Mouse (Mus musculus) urinary bladder, postnatal 14 days (tissue): Measurements from ENCODE around the gene Htr2a.

Source experiments
- DNase-seq: peaks from one replicate; pipeline ENCODE4 v3.0.0; 2021; ENCODE audit warnings: low spot score

The Htr2a gene

DNA sequence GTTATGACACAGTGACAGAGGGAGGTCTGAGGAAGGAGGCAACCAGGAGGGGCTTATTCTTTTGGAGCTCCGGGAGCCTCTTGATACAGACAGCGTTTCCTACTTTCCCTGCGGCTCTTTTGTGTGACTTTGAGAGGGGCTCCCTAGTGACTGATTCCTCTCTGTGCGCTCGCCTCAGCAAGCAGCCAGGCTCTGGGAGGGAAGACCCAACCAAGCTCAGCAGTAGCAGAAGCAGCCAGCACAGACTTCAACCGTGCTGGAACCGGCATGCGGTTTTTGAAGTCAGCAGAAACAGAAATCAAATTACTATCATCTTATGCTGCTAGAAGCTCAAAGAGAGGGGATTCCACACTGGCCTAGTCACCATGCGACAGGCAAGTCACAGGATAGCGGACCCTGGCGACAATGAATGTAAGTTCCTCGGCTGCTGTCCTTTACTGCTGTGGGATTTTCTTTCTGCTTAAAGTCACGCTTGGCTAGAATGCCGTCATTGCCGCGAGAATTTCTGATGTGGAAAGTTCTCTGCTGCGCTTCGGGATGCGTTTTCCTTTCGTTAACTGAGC lies at the start of gene Htr2a:
Htr2a (plus strand) TSS at position 22 of the 563 bp plus-strand sequence.
- DNase-seq, result no peak

DNA sequence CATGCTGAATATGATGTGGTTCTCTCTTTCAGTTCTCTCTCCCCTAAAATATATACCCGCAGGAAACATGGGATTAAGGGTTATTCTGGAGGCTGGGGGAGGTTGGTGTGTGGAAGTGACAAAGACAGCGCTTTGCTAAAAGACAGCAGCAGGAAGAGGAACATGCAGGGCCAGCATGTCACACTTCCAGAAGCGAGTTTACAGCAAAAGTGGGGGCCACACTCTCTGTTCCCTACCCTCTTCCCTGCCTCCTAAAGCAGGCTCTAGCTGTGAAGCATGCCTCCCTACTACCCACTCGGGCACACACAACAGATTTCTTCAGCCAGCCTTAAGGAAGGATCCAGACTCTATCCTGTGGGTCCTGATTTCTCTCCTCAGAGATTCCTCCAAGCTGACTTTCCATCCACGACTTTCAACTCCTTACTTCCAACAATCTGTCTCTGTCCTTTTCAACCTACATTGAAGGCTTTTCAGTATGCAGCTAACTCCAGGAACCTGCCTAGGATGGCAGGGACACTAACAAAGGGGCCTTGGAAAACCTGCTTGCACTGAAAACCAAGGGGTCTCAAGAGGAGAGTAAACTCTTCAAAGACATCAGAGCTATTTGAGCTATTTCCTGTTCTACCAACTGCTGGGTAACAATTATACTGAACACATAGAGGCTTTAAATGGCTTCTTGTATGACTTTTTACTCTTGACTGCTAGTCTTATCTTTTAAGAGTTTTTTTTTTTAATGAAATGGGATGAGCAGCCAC lies 39.1 kb upstream of the Htr2a start:
- no peak for DNase-seq

DNA sequence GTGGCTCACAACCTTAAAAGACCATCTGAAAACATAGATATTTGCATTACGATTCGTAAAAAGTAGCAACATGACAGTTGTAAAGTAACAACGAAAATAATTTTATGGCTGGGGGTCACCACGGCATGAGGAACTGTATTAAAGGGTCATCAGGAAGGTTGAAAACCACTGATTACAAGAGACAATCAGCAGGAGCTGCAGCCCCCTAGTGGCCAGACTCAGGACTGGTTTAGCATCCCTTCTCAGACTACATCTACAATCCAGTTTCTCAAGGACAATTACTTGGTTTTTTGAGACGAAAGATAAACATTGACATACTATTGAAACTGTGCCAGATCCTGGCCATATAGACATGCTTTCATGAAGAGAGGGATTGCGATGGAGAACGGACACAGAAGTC lies 38.1 kb upstream of the Htr2a start:
- peak; percentile 58 for DNase-seq

DNA sequence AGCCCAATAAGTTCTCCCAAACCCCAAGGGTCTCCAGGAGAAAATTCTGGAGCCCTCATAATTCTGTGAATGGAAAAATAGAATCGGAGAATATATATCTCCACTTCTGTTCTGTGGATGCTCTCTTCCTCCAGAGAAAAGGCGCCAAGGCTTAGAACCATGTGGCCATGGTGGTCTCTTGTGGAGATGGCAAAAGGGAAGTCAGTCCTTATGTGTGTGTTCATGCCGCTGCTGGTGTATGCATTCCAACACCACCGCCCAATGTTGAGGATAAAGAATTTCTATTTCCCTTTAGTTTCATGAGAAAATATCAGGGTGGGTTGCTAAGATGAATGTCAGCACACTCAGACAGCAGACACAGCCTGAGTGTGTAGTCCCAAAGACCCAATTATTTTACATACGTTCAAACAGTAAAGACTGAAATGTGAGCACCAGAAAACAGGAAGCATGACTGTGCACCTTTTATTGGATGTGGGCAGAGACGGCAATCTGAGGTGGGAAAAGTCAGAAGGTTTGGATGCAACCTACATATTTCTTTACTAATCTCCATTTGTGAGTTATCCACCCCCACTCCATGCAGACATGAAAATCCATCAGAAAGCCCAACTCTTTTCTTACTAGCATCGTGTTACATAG lies 37.4 kb upstream of the Htr2a start:
- no peak for DNase-seq

DNA sequence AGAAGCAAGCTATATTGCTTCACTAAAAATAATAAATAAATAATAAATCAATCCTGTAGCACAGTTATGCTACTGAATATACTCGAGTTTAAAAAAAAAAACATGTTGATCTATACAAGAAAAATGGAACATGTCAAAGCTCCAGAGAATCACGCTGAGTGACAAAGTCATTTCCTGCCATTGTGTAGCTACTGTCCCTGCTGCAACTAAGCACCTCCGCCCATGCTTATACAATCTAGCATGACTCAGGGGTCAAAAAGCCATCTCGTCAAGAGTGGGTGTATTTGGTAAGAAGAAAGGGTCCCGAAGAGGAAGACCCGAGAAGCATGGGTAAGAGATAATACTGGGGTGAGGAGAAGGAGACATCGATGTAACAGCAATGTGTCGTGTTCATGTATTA lies 29.3 kb upstream of the Htr2a start:
- DNase-seq, result no peak

DNA sequence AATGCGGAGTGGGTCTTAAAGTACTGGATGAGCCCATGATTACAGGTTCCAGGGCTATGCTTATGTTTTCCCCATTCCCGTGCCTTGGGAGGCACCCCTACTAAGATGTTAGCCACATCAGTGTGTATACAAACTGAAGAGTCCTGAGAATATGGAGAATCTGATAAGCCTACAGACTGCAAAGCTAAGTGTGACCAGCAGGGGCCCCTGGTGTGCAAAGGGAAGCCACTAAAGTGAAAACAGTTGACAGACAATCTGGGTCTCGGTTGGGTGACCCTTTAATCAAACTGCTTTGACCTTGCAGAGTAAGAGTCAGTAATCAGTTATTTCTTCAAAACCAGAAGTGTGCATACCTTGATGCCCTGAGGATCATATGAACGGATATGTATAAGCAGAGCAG lies 21.8 kb upstream of the Htr2a start:
- DNase-seq, result no peak

DNA sequence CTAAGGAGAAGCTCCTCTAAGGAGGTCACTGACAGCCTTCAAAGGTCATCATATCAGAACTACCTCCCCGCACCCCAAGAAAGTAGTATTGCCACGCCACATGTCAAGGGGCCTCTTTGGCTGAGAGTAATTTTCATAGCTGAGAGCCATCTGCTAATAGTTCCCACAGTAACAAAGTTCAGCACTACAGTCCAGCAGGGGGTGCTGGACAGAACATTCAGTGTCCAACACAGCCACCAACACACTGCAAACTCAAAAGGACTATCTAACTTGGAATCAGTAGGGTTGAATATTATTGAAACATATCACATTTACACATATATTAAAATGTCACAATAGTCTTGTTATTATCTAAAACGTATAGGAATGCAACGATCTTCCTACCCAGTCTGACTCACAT lies 2.6 kb upstream of the Htr2a start:
- no peak for DNase-seq

DNA sequence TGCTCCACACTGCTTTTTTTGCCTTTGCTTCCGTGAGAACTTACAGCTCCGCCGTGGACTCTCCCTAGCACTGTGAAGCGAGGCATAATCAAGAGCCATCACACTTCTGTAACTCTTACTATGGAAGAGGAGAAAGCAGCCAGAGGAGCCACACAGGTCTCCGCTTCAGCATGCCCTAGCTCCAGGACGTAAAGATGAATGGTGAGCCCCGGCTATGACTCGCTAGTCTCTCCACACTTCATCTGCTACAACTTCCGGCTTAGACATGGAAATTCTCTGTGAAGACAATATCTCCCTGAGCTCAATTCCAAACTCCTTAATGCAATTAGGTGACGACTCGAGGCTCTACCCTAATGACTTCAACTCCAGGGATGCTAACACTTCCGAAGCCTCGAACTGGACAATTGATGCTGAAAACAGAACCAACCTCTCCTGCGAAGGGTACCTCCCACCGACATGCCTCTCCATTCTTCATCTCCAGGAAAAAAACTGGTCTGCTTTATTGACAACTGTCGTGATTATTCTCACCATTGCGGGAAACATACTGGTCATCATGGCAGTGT lies 1.1 kb downstream of the Htr2a start:
- no peak for DNase-seq

DNA sequence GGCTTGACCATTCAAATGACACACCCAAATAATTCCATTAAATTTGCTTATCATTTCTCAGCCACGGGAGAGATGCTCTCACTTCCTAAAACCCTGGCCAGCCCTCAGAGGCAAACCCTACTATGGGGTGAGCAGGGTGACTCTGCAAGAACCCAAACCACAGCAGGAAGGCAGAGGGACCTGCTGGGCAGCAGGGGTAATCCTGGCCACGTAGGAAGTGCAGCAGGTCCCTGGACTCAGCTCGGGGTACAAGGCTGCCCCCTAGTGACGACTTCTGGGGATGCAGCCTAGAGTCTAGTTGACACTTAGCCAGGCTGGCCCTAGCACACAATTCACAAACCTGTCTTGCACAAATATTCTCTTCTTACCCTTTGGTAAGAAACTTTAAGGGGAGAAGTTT lies 2.7 kb downstream of the Htr2a start:
- DNase-seq, result peak; percentile 84

DNA sequence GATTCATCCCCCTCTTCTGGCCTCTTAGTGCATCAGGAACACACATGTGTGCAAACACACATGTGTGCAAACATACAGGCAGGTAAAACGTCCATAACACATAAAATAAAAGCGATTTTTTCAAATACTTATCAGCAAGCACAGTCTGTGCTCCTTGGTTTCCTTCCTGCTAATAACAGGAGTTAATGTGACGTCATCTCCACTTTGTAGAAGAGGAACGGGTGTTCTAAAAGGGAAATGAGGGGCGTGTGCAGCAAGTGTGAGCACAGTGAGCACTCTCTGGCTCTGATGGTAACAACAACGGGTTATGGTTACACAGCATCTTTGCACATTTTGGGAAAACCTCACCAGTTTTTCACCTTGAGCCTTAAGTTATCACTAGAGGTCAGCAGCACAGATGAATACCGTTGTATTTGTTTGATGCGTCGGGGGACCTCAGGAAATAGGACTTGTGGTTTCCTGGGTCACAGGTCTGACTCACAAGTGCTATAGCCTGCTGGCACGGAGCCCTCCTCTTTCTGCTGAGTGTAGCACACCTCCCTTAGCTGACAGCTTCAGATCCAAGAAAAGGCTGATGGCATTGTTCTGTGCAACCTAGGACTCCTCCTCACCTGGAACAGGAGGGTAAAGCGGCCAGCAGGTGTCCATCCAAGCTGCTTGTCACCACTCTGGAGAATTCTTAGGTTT lies 5.6 kb downstream of the Htr2a start:
- DNase-seq, result no peak

DNA sequence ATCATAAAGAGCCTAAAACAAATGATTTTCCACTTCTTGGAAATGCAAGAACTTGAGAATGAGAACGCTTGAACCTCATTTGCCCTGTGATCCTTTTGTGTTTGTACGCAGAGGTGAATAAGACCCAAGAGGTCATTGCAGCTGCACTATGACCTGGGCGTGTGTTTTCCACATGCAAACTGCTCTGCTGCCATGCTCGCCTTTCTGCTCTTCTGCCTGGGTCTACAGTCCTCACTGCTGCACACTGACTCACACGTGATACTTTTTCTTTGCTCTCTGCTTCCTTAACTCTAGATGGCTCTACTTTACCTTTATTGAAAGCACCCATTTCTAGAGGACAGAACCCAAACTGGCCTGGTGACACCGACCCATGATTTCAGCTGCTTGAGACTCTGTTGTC lies 9.4 kb downstream of the Htr2a start:
- no peak for DNase-seq

DNA sequence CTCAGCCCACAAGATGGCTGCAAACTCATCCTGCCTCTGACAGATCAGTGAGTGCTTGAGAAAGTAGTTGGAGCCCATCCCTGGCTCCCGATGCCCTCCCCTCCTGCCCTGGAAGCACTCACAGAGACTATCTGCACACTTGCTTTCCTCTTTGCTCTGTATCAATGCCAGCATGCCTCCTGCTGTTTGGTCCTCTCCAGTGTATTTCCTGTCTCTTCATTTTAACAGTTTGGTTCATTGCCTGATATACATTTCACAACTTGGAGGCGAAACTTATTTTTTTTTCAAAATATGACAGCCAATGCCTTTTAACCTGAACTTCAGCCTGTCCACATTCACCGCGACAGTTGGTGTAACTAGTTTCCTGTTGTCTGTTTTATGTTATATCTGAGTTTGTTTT lies 11.0 kb downstream of the Htr2a start:
- no peak for DNase-seq

DNA sequence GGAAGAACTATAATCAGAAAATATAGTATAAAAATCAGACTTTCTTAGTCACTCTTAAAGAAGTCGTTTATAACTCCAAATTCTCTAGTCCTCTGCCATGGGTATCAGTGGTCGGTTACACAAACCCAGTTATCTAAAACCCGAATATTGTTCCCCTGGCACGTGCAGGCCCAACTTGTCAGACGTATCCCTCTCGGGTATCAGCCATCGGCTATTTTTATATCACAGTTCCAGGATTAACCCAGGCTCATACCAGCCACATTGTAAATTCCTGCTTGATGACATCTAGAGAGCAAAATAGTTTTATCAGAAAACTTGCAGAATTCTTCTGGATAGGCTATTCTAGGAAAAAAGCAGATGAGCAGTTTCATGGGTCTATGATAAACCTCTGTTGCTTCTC lies 16.6 kb downstream of the Htr2a start:
- DNase-seq, result no peak

DNA sequence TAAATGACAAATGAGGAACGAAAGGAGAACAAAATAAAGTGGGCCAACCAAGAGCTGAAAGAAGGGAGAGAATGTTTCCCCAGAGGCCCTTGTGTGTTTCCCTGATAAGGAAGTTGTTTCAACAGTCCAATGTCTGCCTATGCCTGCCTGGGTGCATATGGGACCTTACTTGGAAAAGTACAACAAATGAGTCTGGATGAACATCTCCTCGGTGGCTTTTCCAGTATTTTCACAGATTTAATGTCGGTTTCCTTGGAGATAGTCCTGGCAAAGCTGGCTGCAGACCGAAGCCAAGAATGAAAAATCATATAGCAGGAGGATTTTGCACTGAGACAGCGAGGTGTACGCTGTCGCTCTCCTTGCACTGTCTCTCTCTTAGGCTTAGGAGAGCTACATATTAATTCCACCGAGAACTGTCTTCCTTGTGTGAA lies 18.8 kb downstream of the Htr2a start:
- no peak for DNase-seq

DNA sequence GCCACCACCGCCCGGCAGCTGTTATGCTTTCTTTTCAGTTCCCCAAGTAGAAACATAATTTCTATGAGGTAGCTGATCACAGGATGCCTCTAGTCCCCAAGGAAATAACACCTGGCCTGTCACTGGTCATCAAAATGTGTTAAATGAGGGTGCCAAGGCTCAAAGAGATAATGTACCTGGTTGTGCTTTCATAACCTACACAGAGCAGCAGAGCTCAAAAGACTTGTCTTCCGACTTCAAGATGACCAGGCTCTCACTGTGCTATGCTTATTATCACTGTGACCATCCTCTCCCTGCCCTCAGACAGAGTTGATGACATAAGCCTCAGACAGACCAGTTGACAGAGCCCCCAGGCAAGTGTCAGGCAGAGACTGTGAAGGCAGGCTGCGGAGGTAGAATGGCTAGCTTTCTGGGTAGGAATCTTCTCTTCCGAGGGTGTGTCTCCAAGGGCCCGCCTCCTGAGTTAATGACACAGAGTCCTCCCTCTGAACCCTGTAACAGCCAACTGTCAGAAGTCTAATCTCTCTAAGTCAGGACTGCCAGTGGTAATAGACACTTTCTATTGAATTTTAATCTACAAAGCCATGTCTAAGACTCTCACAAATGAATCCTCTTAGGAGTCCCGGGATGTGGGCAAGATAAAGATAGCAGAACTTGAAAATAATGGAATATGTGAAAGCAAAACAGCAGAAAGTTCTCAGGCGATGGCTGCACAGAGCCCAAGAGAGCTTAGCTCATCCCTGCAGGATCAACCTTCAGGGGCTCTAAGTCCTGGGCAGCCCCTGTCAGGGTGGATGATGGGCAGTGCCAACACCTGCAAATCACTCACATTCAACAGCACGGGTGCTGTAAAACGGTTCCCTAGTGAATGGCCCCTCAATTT lies 31.7 kb downstream of the Htr2a start:
- DNase-seq, result no peak

DNA sequence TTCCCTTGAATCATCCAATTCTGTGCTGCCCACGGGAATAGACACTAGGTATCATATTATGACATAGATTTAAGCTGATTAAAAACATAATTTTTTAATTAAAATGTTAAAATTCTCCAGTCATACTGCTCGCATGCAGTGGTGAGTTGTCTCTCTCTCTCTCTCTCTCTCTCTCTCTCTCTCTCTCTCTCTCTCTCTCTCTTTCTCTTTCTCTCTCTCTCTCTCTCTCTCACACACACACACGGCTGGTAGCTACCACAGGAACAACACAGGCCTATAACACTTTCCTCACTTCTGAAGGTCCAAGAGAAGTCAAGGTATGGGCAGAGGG lies 32.3 kb downstream of the Htr2a start:
- DNase-seq, result no peak

DNA sequence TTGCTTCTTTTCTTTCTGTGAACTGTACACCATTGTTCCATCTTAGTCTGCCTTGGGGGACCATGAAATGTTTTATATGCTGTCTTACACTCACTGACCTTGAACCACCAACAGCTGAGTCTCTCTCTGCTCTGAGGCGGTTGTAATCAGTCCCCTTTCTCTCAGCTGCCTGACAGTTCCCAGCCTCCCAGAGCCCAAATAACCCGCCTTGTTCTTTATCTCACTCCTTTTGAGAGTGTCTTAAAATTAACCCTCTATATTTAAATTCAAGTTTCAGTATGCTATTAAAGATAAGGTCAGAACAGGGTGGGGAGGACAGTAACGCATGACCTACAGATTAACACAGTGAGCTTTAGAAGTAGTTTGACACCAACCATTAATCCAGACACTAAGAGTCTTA lies 32.9 kb downstream of the Htr2a start:
- DNase-seq, result no peak

DNA sequence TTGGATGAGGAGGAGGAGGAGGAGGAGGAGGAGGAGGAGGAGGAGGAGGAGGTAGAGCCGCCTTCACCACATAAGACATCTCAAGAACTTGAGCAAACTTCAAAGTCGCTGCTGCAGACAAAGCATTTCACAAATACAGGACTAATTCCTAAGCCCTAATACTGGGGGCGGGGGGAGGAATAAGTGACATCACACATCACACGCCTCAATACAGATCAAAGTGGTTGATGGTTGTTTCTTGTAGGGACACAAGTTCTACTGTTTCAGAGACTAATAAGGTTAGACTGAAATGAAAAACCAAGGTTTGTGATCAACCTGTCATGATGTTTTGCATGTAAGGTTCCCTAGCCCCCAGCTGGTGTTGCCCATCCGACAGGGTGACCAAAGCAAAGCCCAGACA lies 39.2 kb downstream of the Htr2a start:
- DNase-seq, result no peak

DNA sequence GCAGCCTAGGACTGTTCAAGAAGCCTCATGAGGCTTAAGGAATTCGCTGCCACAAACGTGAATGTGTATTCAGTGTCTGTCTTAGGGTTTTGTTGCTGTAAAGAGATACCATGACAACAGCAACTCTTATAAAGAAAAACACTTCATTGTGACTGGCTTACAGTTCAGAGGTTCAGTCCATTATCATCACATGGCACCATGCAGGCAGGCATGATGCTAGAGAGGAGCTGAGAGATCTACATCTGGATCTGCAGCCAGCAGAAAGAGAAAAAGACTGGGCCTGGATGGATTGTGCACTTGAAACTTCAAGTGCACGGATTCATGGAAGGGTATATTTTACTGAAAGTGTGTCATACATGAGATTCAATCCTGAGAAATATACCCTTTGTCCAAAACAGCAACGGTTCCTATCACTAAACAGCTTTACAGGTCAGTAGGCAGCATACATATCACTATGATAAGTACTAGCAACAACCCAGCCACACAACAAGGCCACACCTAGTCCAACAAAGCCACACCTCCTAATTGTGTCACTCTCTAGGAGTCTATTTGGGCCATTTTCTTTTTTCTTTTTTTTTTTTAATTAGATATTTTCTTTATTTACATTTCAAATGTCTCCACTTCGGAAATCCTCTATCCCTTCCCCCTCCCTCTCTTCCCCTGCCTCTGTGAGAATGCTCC lies 43.8 kb downstream of the Htr2a start:
- no peak for DNase-seq

DNA sequence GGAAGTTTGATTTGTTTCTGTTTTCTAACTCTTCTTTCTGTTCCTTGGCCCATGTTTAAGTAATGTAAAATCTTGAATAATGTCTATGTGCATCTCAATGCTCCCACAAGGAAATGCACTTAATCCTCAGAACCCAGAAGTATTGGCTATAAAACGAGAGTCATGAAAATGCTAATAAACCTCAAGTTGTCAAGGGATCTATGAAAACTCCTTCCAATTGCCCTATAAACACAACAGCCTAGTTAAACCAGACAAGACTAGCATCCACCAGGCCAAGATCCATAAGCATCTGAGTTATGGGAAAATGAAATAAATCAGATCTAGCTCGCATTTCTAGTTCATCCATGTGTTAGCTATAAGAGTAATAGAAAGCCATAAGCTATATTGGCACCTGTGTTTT lies 51.3 kb downstream of the Htr2a start:
- DNase-seq, result no peak

DNA sequence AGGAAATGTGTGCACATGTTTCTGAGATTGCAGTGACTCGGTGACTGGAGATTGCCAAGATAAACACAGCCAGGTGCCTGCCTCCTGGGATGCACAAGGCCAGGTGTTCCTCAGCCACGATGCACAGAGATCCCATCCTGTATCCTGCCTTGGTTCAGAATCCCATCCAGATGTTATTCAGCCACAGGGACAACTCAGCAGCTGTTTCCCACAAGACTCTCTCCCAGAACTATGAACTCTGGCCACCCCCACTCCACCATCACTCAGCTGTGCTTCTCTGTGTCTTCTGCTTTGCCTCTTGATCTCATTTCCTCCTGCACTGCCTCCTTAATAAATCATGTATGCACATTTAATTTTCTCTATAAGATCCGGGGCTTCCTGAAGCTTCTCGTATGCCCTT lies 56.1 kb downstream of the Htr2a start:
- DNase-seq, result no peak
